Mouse (Mus musculus) neural tube, embryonic 11.5 days (tissue): ENCODE results near the gene Pip4k2c. TPM values are rescaled to one million over a fixed set of nuclear protein-coding genes. Genes with fewer than 3 reads are reported as not detected.
"Not testable (repeated sequence)": the region's sequence is repeated elsewhere in the genome, so short reads cannot be mapped to it uniquely, and the experiment has no call there.

Experiments
- ATAC-seq: fragments of 200-750 bp; cut with Nextera tagmentation; 2 replicates; pipeline ENCODE4 v1.8.0; 2017; ENCODE audit warnings: moderate number of reproducible peaks, mild to moderate bottlenecking, moderate TSS enrichment, moderate library complexity; ENCODE audit not compliant: insufficient read depth, low FRiP score, low TSS enrichment
- DNase-seq: peaks from one replicate; pipeline ENCODE4 v3.0.0-alpha.2; 2015; ENCODE audit warnings: low spot score
- H3K27ac ChIP-seq: fragments of 300-500 bp; sonication (generic); 2 replicates; pipeline ENCODE4 v1.5.1; 2014; ENCODE audit warnings: low read depth, mild to moderate bottlenecking, low read length
- H3K27me3 ChIP-seq: fragments of 300-500 bp; sonication (generic); 2 replicates; pipeline ENCODE4 v1.6.1; 2014; ENCODE audit warnings: mild to moderate bottlenecking, low read length, mixed read lengths; ENCODE audit not compliant: control insufficient read depth, insufficient read depth
- H3K36me3 ChIP-seq: fragments of 300-500 bp; sonication (generic); 2 replicates; pipeline ENCODE4 v1.6.1; 2014; ENCODE audit warnings: mild to moderate bottlenecking, low read length, moderate library complexity, mixed read lengths; ENCODE audit not compliant: control insufficient read depth, insufficient read depth
- H3K4me1 ChIP-seq: fragments of 300-500 bp; sonication (generic); 2 replicates; pipeline ENCODE4 v1.6.1; 2014; ENCODE audit warnings: low read length, mixed read lengths; ENCODE audit not compliant: control insufficient read depth, insufficient read depth
- H3K4me2 ChIP-seq: fragments of 300-500 bp; sonication (generic); 2 replicates; pipeline ENCODE4 v1.6.1; 2014; ENCODE audit warnings: low read depth, mild to moderate bottlenecking, moderate library complexity
- H3K4me3 ChIP-seq: fragments of 300-500 bp; sonication (generic); 2 replicates; pipeline ENCODE4 v1.5.1; 2014; ENCODE audit warnings: low read depth, low read length
- H3K9ac ChIP-seq: fragments of 300-500 bp; sonication (generic); 2 replicates; pipeline ENCODE4 v1.6.1; 2014; ENCODE audit warnings: mild to moderate bottlenecking, low read length
- H3K9me3 ChIP-seq: fragments of 300-500 bp; sonication (generic); 2 replicates; pipeline ENCODE4 v1.6.1; 2016; ENCODE audit warnings: low read length; ENCODE audit not compliant: control insufficient read depth
- WGBS: fragments of 180-500 bp; shearing (Covaris S2); extraction: QIAGEN DNeasy Blood & Tissue Kit; methylation state at CpG from one replicate; pipeline ENCODE4 v1.1.7; 2014; 5-methylcytosine and 5-hydroxymethylcytosine counted together
- polyA plus RNA-seq: library from polyadenylated mRNA; unstranded; fragments of >200 nt; fragmentation: Nextera tagmentation; extraction: Ambion mirVana; gene quantifications from 2 replicates; pipeline ENCODE4 v1.2.1, GENCODE M21; 2014

Gene Pip4k2c
- polyA plus RNA-seq, 1 experiment from 2014 or later: 16.4 TPM

DNA sequence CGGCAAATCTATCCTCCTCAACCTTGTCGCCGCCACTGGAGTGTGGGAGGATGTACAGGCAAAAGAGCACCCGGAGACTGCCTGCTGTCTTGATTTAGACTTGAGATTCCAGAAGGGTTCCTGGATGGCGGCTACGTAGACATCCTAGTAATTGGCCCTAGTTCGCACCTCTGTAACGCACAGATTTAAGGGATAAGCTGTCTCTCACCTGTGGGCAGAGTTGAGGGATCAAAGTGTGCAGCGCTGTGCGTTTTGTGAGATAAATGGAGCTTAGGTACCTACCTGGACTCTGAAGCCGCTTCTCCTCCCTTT lies 45.0 kb downstream of the Pip4k2c start:
- peak overlapping the region; percentile 58 for H3K4me3 ChIP-seq
- WGBS: 4% methylated on average over 11 of the region's 11 CpGs
- peaks cover 51% of the 10 kb centered on the region for H3K27me3 ChIP-seq
- H3K4me1 ChIP-seq: peaks cover 9% of the 10 kb centered on the region; the same call in 1 of the 2 replicates
- no peaks in the 10 kb centered on the region for H3K9me3 ChIP-seq
- DNase-seq: no peak
- no peak overlapping the region for H3K27ac ChIP-seq
- H3K36me3 ChIP-seq: no peaks in the 10 kb centered on the region
- peak overlapping the region; percentile 97 for H3K4me2 ChIP-seq
- peak overlapping the region; percentile 67 for H3K9ac ChIP-seq
- no peak for ATAC-seq

DNA sequence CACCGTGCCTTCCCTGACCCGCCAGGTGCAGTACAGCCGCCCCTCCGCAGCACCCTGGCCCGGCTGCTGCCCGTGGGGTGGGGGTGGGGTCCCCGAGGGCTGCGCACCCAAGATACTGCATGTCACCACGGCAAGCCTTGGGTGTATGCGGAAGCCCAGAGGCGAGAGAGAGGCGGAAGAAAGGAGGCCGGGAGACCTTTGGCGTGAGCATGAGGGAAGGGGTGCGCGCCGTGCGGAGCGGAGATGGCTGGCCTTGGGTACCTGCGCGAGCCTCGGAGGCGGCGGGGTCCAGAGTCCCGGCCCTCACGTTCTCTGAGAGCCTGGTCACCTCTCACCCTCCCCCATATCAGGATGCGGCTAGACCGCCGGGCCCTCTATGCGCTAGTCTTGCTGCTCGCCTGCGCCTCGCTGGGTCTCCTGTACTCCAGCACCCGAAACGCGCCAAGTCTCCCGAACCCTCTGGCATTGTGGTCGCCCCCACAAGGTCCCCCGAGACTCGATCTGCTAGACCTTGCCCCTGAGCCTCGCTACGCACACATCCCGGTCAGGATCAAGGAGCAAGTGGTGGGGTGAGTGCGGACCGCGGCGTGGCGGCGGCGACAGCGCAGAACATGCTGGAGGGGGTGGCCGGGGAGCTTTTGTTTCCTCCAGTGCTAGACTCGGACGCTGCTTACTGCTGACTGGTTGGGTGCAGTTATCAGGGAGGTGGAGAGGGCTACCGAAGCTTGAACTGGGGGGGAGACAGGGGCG lies 45.6 kb downstream of the Pip4k2c start:
- H3K36me3 ChIP-seq: no peaks in the 10 kb centered on the region
- peak overlapping the region; percentile 58 for H3K4me3 ChIP-seq
- peak; percentile 26 for ATAC-seq
- 0 out of 2 replicates have a peak overlapping the region, but pooled peaks have one; percentile 3 for H3K27ac ChIP-seq
- H3K9me3 ChIP-seq: no peaks in the 10 kb centered on the region
- peaks cover 46% of the 10 kb centered on the region for H3K27me3 ChIP-seq
- H3K9ac ChIP-seq: peak overlapping the region; percentile 67
- peak; percentile 58 for DNase-seq
- WGBS: under 1% methylated on average over 54 of the region's 56 CpGs
- peak overlapping the region; percentile 97 for H3K4me2 ChIP-seq
- peaks cover 9% of the 10 kb centered on the region; the same call in 1 of the 2 replicates for H3K4me1 ChIP-seq

DNA sequence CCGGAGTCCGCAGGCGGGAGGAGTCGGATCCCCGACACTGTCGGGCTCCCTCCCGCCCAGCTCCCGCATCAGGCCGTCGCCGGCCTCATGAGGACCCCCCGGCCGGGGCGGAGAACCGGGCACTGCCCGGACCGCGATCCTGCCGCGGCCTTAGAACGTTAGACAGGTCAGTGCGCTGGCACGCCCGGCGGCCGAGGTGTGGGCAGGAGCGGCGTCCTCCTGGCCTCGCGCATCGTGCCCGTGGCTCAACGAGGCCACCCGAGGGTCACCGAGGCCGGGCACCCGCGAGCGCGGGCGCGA lies 46.1 kb downstream of the Pip4k2c start:
- Histone ChIP-seq H3K4me2 (peak overlapping the region; percentile 97), H3K36me3 (no peaks in the 10 kb centered on the region), H3K9ac (peak overlapping the region; percentile 67), H3K4me1 (peaks cover 5% of the 10 kb centered on the region; the same call in 1 of the 2 replicates), H3K27ac (0 out of 2 replicates have a peak overlapping the region, but pooled peaks have one; percentile 15), H3K9me3 (no peaks in the 10 kb centered on the region), H3K27me3 (peaks cover 41% of the 10 kb centered on the region), H3K4me3 (peak overlapping the region; percentile 58)
- WGBS: 0% methylated on average over 37 of the region's 42 CpGs
- no peak for DNase-seq
- ATAC-seq: peak; percentile 51

DNA sequence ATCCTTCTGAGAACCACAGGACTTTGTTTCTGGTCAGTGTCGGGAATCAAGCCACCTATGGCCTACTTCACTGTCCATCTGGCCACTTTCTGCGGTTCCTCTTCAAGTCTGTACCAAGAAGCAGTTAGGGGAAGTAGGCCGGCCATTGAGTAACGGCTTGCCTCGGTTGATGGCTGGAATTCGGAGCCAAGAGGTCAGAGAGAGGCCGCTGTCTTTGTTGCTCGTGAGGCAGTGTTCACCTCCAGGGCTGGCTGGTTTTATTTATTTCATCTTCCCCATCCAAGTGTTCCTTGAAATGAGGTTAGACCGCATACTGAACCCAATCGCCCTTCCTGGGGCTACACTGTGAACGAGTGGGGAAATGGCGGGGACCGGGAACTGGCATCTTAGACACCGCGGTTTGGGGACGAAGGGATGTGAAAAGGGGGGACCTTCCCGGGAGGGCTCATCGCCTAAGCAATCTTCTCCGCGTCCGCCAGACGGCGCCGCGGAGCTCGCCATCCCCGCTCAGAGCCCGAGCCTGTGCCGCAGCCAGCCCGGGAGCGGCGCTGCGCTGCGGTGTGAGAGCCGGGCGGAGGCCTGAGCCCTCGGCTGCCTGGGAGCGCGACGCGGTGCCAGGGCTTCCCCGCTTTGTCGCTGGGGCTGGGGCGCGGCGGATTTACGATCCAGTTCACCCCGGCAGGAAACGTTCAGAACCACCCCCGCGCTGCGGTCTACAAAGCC lies 46.6 kb downstream of the Pip4k2c start, which contains the start of gene B4galnt1:
B4galnt1 (plus strand) TSS at position 595 of the 723 bp plus-strand sequence.
- no peaks in the 10 kb centered on the region for H3K9me3 ChIP-seq
- no peaks in the 10 kb centered on the region for H3K36me3 ChIP-seq
- H3K4me2 ChIP-seq: peak within 1 kb of the TSS; percentile 97
- H3K27ac ChIP-seq: 0 out of 2 replicates have a peak within 1 kb of the TSS, but pooled peaks have one; percentile 15
- H3K4me3 ChIP-seq: peak within 1 kb of the TSS; percentile 58
- peak; percentile 94 for DNase-seq
- 2% methylated on average over 52 of the region's 52 CpGs for WGBS
- ATAC-seq: peak; percentile 87
- peaks cover 36% of the 10 kb centered on the region for H3K27me3 ChIP-seq
- 0 out of 2 replicates have a peak, but pooled peaks cover 4% of the 10 kb centered on the region for H3K4me1 ChIP-seq
- peak within 1 kb of the TSS; percentile 67 for H3K9ac ChIP-seq

DNA sequence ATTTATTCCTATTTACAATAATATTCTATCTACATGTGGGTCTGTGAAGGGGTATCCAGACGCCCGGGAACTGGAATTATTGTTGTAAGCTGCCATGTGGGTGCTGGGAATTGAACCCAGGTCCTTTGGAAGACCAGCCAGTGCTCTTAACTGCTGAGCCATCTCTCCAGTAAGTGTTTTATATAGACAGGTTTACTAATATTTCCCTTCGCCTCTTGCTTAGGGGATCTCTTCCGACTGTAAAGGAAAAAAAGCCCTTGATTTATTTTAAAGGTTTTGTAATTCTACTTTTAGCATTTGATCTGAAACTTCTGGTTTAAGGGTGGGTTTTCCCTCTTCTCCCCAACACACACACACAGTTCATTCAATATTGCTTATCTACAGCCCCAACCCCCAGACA lies 47.2 kb downstream of the Pip4k2c start:
- 0 out of 2 replicates have a peak, but pooled peaks cover 4% of the 10 kb centered on the region for H3K4me1 ChIP-seq
- WGBS: 93% methylated on average over 4 of the region's 4 CpGs
- no peak overlapping the region for H3K27ac ChIP-seq
- DNase-seq: no peak
- no peak overlapping the region for H3K4me2 ChIP-seq
- no peaks in the 10 kb centered on the region for H3K9me3 ChIP-seq
- no peaks in the 10 kb centered on the region for H3K36me3 ChIP-seq
- ATAC-seq: no peak
- H3K27me3 ChIP-seq: peaks cover 30% of the 10 kb centered on the region
- H3K4me3 ChIP-seq: no peak overlapping the region
- no peak overlapping the region for H3K9ac ChIP-seq

DNA sequence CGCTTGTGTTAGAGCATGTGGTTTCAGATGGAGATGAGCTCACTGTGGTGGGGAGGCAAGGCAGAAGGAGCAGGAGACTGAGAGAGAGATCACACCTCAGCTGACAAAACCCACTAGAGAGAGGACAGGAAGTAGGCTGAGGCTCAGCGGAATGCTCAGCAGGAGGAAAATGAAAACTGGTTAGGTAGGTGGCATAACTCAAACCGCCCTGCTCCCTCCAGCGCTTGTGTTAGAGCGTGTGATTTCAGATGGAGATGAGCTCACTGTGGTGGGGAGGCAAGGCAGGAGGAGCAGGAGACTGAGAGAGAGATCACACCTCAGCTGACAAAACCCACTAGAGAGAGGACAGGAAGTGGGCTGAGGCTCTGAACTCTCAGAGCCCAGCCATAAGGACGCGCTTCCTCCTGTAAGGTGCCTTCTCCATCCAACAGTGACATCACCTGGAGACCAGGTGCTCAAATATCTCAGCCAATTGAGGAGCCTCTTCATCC lies 48.6 kb downstream of the Pip4k2c start:
- H3K4me2 ChIP-seq, H3K36me3 ChIP-seq, H3K9me3 ChIP-seq, ATAC-seq, H3K9ac ChIP-seq, H3K4me3 ChIP-seq, H3K4me1 ChIP-seq, H3K27ac ChIP-seq, DNase-seq: not testable (repeated sequence)
- H3K27me3 ChIP-seq: peaks cover 23% of the 10 kb centered on the region
- WGBS: 59% methylated on average over 7 of the region's 7 CpGs

DNA sequence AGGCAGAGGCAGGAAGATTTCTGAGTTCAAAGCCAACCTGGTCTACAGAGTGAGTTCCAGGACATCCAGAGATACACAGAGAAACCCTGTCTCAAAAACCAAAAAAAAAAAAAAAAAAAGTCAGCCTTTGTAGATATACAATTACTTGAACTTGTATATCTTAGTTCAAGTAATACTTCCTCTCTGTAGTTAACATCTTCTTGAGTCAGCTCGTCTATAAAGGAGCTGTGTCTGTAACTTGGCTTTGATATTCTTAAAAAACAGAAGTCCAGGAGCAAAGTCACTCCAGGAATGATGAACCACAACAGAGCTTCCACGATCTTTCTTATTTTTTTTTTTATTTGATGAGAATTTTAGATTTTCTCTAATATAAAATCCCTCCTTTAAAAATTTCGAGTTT lies 50.7 kb downstream of the Pip4k2c start:
- Histone ChIP-seq H3K9ac (no peak overlapping the region), H3K27me3 (peaks cover 4% of the 10 kb centered on the region; the same call in 1 of the 2 replicates), H3K36me3 (no peaks in the 10 kb centered on the region), H3K4me3 (no peak overlapping the region), H3K27ac (no peak overlapping the region), H3K4me2 (no peak overlapping the region), H3K9me3 (no peaks in the 10 kb centered on the region), H3K4me1 (0 out of 2 replicates have a peak, but pooled peaks cover 4% of the 10 kb centered on the region)
- ATAC-seq (no peak), DNase-seq (no peak)
- WGBS: 68% methylated on average over 3 of the region's 3 CpGs

DNA sequence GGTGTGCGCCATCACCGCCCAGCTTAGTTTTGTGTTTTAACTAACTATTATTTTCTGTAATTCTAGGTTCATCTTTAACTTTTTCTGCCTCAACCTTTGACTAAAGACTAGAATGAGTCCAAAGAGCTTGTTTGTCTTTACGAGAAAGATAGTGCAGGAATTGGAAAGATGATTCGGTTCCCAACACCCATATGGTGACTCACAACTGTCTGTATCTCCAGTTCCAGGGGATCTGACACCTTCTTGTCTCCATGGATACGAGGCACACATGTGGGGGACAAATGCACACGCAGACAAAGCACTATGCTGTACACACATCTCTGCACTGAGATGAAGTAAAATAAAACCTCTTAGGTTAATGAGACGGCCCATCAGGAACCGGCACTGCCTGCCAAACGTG lies 51.3 kb downstream of the Pip4k2c start:
- Histone ChIP-seq H3K9ac (no peak overlapping the region), H3K27me3 (no peaks in the 10 kb centered on the region), H3K27ac (no peak overlapping the region), H3K36me3 (no peaks in the 10 kb centered on the region), H3K9me3 (no peaks in the 10 kb centered on the region), H3K4me1 (no peaks in the 10 kb centered on the region), H3K4me2 (no peak overlapping the region), H3K4me3 (no peak overlapping the region)
- WGBS: 82% methylated on average over 9 of the region's 9 CpGs
- ATAC-seq (no peak), DNase-seq (no peak)
